ENCODE assay signal across 9 mouse cellular contexts in genomic region chr7:132571481-132571880, GRCm38 (mm10). TPM values are rescaled to one million over a fixed set of nuclear protein-coding genes. Genes with fewer than 3 reads are reported as not detected.
A peak's percentile ranks its signal among the peaks of the same experiment; 100 is the strongest.
DNase-seq lines count a peak whose midpoint lies in the region; ATAC-seq and TF ChIP-seq lines count a peak whose summit lies in the region.
"Had no signal": no experiment of that assay in that cellular context is flagged by ENCODE, and none has a peak within 500 bp of the region (broad histone marks: within the 10 kb centered on the region; RNA-seq: fewer than 3 reads in every experiment).

No protein-coding gene starts in this region.

- H3K36me3 ChIP-seq in hindbrain, embryonic 15.5 days = peaks cover 3% of the 10 kb centered on the region; the same call in 1 of the 2 replicates
- peaks cover 4% of the 10 kb centered on the region; the same call in 1 of the 2 replicates for H3K36me3 ChIP-seq in hindbrain, embryonic 13.5 days
- peaks cover 33% of the 10 kb centered on the region for H3K36me3 ChIP-seq in limb, embryonic 15.5 days

- H3K27ac ChIP-seq in hindbrain, embryonic 15.5 days (replicated peaks) = peak overlapping the region; percentile 26; the same call in 1 of the 2 replicates
- H3K27ac ChIP-seq in hindbrain, embryonic 13.5 days = no peak overlapping the region
- peak overlapping the region; percentile 72 for H3K27ac ChIP-seq in limb, embryonic 15.5 days
- H3K27ac ChIP-seq: midbrain, embryonic 10.5 days had no signal

- 73% methylated on average over 8 of the region's 8 CpGs for WGBS in hindbrain, embryonic 15.5 days
- WGBS in hindbrain, embryonic 13.5 days = 88% methylated on average over 8 of the region's 8 CpGs
- WGBS in limb, embryonic 15.5 days = 41% methylated on average over 8 of the region's 8 CpGs

- H3K9ac ChIP-seq in hindbrain, embryonic 15.5 days = no peak overlapping the region
- no peak overlapping the region for H3K9ac ChIP-seq in hindbrain, embryonic 13.5 days
- H3K9ac ChIP-seq in limb, embryonic 15.5 days = no peak overlapping the region

- no peaks in the 10 kb centered on the region for H3K9me3 ChIP-seq in hindbrain, embryonic 15.5 days
- no peaks in the 10 kb centered on the region for H3K9me3 ChIP-seq in hindbrain, embryonic 13.5 days
- no peaks in the 10 kb centered on the region for H3K9me3 ChIP-seq in limb, embryonic 15.5 days
- H3K9me3 ChIP-seq: midbrain, embryonic 10.5 days had no signal

- H3K27me3 ChIP-seq in hindbrain, embryonic 15.5 days = no peaks in the 10 kb centered on the region
- H3K27me3 ChIP-seq in hindbrain, embryonic 13.5 days = no peaks in the 10 kb centered on the region
- H3K27me3 ChIP-seq in limb, embryonic 15.5 days = no peaks in the 10 kb centered on the region

- no peak for TF ChIP-seq CTCF in brain, embryonic 14.5 days (IDR thresholded peaks at IDR 0.05; ENCODE audit: borderline replicate concordance, extremely low read depth, insufficient read depth, insufficient read length)

- peaks cover 16% of the 10 kb centered on the region for H3K4me1 ChIP-seq in hindbrain, embryonic 15.5 days (replicated peaks)
- peaks cover 25% of the 10 kb centered on the region for H3K4me1 ChIP-seq in hindbrain, embryonic 13.5 days (replicated peaks)
- H3K4me1 ChIP-seq in limb, embryonic 15.5 days = peaks cover 34% of the 10 kb centered on the region

- no peak overlapping the region for H3K4me2 ChIP-seq in hindbrain, embryonic 15.5 days
- H3K4me2 ChIP-seq in hindbrain, embryonic 13.5 days = no peak overlapping the region
- peak overlapping the region; percentile 17 for H3K4me2 ChIP-seq in limb, embryonic 15.5 days

- no peak for TF ChIP-seq POLR2A in brain, embryonic 14.5 days (IDR thresholded peaks at IDR 0.05; ENCODE audit: borderline replicate concordance, extremely low read depth, insufficient read depth, insufficient read length, poor library complexity, severe bottlenecking)

- H3K4me3 ChIP-seq in hindbrain, embryonic 15.5 days = no peak overlapping the region
- H3K4me3 ChIP-seq in hindbrain, embryonic 13.5 days = no peak overlapping the region
- peak overlapping the region; percentile 8; the same call in 1 of the 2 replicates for H3K4me3 ChIP-seq in limb, embryonic 15.5 days
- H3K4me3 ChIP-seq: midbrain, embryonic 10.5 days had no signal

- peak; percentile 75 for DNase-seq in brain, embryonic 14.5 days (ENCODE audit: low read depth)
- DNase-seq in fibroblast of lung, adult 2 months (ENCODE audit: low read depth) = peak; percentile 90
- DNase-seq in ovary, adult 18-20 months (ENCODE audit: low spot score) = no peak
- no peak for DNase-seq in spleen, adult 12 weeks (ENCODE audit: low spot score)
- DNase-seq: right cerebral cortex, postnatal 14 days had no signal

- no peak for ATAC-seq in hindbrain, embryonic 15.5 days (ENCODE audit: low FRiP score, low read depth)
- ATAC-seq in hindbrain, embryonic 13.5 days (ENCODE audit: low FRiP score) = no peak
- ATAC-seq in limb, embryonic 15.5 days (ENCODE audit: insufficient number of reproducible peaks, low FRiP score, low TSS enrichment, low read depth) = no peak

RNA-seq across cellular contexts. Expression of gene Oat, which starts 4.7 kb away (rescaled TPM):
- polyA plus RNA-seq in hindbrain, embryonic 15.5 days (2015; fragmentation: Nextera tagmentation; extraction: Ambion mirVana) = 109 and 110 TPM in 2 replicates
- polyA plus RNA-seq in hindbrain, embryonic 13.5 days (2015; fragmentation: Nextera tagmentation; extraction: Ambion mirVana) = 87.2 and 90.0 TPM in 2 replicates
- polyA plus RNA-seq in brain, embryonic 14.5 days (2012; rRNA removed) = 59.2 and 63.8 TPM in 2 replicates
- 264 and 274 TPM in 2 replicates for polyA plus RNA-seq in limb, embryonic 15.5 days (2015; fragmentation: Nextera tagmentation; extraction: Ambion mirVana)

RNA-seq across cellular contexts. Expression of gene Nkx1-2, which starts 28.0 kb away (rescaled TPM):
- polyA plus RNA-seq in hindbrain, embryonic 15.5 days (2015; fragmentation: Nextera tagmentation; extraction: Ambion mirVana) = 0.52 and 0.63 TPM in 2 replicates
- 0.62 and 0.80 TPM in 2 replicates for polyA plus RNA-seq in hindbrain, embryonic 13.5 days (2015; fragmentation: Nextera tagmentation; extraction: Ambion mirVana)
- 0.43 and 0.88 TPM in 2 replicates for polyA plus RNA-seq in brain, embryonic 14.5 days (2012; rRNA removed)
- polyA plus RNA-seq in limb, embryonic 15.5 days (2015; fragmentation: Nextera tagmentation; extraction: Ambion mirVana) = 0.06 and 0.10 TPM in 2 replicates

RNA-seq across cellular contexts. Expression of gene Lhpp, which starts 39.0 kb away (rescaled TPM):
- polyA plus RNA-seq in hindbrain, embryonic 15.5 days (2015; fragmentation: Nextera tagmentation; extraction: Ambion mirVana) = 45.8 and 50.6 TPM in 2 replicates
- polyA plus RNA-seq in hindbrain, embryonic 13.5 days (2015; fragmentation: Nextera tagmentation; extraction: Ambion mirVana) = 30.7 and 30.9 TPM in 2 replicates
- polyA plus RNA-seq in brain, embryonic 14.5 days (2012; rRNA removed) = 27.4 and 33.8 TPM in 2 replicates
- polyA plus RNA-seq in limb, embryonic 15.5 days (2015; fragmentation: Nextera tagmentation; extraction: Ambion mirVana) = 16.8 and 17.1 TPM in 2 replicates

Comparison
In these comparisons a context has a peak if more than half of its experiments do, and no peak if none do; other contexts are left out.
1. DNase-seq: peak in brain, embryonic 14.5 days (single experiment) and fibroblast of lung, adult 2 months (single experiment); none in ovary, adult 18-20 months (single experiment) and spleen, adult 12 weeks (single experiment).